Mouse (Mus musculus): ENCODE results near the gene Traf3ip2.

DNA sequence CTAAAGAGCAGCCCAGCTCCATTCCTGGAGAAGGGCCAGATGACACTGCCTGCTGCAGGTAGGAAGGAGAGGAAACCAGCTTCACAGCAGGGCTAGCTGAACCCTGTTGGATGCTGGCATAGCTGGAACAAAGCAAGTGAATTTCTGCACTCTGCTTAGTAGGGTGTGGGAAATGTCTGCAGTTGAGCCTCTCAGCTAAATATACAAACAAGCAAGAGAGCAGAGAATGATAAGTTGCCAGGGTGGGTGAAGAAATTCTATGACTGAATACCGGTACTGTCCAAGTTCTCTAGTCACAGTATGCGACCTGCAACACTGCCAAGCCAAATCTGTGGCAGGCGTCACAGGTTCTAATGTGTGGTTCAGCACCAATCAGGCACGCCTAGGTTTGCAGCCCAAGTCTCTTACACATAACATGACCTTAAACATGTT lies 52.4 kb downstream of the Traf3ip2 start:
- TF ChIP-seq GATA1 (IDR thresholded peaks at IDR 0.05; ENCODE audit: low read length) (no peak), TAL1 (IDR thresholded peaks at IDR 0.05; ENCODE audit: low read length) (no peak)
